Mouse (Mus musculus) CH12F3 (cell line): Measurements from ENCODE around the gene Spocd1.

Source experiments
- in situ Hi-C: fragments of 300-500 bp; cut with MboI; formaldehyde crosslinking; loops from 2 replicates; pipeline ENCODE4 v1.14.3; 2020; ENCODE audit warnings: low sequenced_read_pairs

Gene Spocd1

DNA sequence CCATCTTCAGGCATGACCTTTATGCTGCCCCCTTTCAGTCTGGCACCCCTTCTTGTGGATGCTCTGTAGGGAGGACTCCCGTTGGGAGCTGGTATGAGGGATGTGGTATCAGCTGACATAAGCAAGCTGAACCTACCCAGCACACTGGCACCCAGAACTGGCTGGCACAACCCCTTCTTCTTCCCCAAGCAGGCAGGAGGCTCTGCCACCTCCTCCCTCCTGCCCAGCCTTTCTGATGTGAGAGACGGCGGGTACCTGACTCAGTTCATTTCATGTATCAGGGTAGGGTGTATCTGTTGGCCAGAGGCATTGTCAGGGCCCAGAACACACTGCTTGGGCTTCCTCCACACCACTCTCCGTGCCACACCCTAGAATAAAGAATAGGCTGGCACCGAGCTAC is 65.7 kb downstream of the Spocd1 start:
- in situ Hi-C loops, result no loop called here

- in situ Hi-C loops, result no loop called here
Measured at GRCm38 (mm10) chr4:129995255-129995654, 66.2 kb downstream of the Spocd1 start.

GRCm38 (mm10) chr4:129996015-129996414 is 67.0 kb downstream of the Spocd1 start:
- in situ Hi-C loops, result no loop called here

DNA sequence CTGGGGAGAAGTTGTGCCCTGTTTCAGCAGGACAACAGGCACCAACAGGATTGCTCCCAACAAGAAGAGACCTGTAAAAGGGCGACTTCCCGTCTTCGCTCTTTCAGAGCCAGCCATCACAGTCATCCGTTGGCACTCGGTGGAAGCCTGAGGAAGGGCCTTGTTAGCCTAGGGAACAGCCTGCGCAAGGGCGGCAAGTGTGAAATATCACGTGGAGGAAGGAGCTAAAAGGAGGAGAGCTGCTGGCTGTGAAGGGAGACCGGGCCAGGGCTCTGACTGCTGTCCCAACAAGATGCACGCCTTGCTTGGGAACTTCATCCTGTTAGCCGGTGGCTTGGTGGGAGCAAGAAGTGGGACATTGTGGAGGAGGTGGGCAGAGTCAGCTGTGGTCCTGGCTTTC is 69.1 kb downstream of the Spocd1 start:
- in situ Hi-C loops, result no loop called here

- in situ Hi-C loops, result no loop called here
Measured at GRCm38 (mm10) chr4:130001710-130002109, 72.7 kb downstream of the Spocd1 start.

DNA sequence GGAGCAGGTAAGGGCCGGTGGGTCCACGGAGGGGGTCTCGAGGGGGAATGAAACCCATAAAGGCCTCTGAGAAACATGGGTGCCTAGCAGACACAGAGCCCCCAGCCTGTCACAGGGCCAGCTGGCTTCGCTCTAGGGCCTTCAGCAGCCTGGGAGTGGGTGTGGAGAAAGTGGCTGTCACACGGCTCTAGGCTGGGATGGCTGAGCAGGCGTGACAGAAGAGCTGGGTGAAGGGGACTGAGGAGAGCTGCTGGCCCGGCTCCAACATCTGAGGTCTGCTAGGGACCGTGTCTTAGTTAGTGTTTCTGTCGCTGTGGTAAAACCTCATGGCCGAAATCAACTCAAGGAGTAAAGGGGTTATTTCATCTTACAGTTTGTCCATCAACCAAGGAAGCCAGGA is 73.1 kb downstream of the Spocd1 start:
- in situ Hi-C loops, result no loop called here

- in situ Hi-C loops, result no loop called here
Measured at GRCm38 (mm10) chr4:130005593-130005992, 76.5 kb downstream of the Spocd1 start.

DNA sequence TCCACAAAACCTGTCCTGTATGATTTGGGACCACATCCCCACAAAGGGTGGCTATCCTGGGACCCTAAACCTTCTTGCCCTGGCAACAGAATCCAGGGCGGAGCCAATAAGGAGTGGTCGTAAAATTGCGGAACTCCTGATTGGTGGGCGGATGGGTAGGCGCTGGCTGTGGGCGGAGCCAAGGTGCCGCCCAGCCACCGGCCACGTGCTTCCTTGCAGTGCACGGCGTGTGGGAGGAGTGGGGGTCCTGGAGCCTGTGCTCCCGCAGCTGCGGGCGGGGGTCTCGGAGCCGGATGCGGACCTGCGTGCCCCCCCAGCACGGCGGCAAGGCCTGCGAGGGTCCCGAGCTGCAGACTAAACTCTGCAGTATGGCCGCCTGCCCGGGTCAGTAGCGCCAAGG is 77.5 kb downstream of the Spocd1 start:
- in situ Hi-C loops, result no loop called here
